9 mouse cellular contexts compared by ENCODE assay signal in the genomic region with DNA sequence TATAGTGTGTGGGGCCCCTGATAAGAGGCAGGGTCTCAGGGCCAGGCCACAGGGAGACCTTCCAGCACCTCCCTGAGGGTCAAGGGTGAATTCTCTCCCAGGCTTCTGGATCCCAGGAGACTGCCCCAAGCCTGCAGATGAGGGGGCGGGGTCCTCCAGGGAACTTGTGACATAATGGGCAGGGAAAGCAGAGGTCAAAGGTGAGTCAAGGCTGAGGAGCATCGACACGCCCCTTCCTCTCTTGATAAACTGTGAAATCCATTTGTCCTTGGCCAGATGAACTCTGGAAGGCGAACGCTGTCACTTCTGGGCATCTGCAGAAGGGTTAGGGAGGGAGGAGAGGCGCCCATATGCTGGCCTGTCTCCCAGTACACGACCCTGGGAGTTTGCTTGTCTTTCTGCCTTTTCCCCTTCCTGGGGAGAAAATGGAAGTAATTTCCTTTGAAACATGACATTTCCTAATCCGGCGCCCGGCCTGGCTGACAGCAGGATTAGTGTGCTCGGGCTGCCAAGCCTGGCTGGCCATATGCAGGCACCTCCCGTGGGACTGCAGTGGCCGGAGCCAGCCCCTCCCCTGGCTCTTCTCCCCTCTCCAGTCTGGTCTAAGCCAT.
DNase-seq lines count a peak whose midpoint lies in the region; ATAC-seq and TF ChIP-seq lines count a peak whose summit lies in the region.
"Had no signal": no experiment of that assay in that cellular context is flagged by ENCODE, and none has a peak within 500 bp of the region (broad histone marks: within the 10 kb centered on the region; RNA-seq: fewer than 3 reads in every experiment).

No protein-coding gene starts in this region.

- no peak for TF ChIP-seq CTCF in forebrain, postnatal 0 days (IDR thresholded peaks at IDR 0.05; ENCODE audit: low read depth)
- no peak for TF ChIP-seq CTCF in liver, adult 2 months (IDR thresholded peaks at IDR 0.05; ENCODE audit: low read depth, low read length)
- TF ChIP-seq CTCF in midbrain, postnatal 0 days (IDR thresholded peaks at IDR 0.05) = no peak

- no peak for ATAC-seq in forebrain, embryonic 11.5 days (replicated peaks; ENCODE audit: low FRiP score)
- ATAC-seq in forebrain, postnatal 0 days = no peak; the same call in 1 of the 2 replicates
- ATAC-seq in midbrain, postnatal 0 days (ENCODE audit: low FRiP score) = no peak

- TF ChIP-seq POLR2A in liver, adult 2 months (IDR thresholded peaks at IDR 0.05; ENCODE audit: extremely low read depth, insufficient read depth, low read length) = no peak

- no peaks in the 10 kb centered on the region for H3K9me3 ChIP-seq in forebrain, embryonic 11.5 days (ENCODE audit: control insufficient read depth, low read length)
- no peaks in the 10 kb centered on the region for H3K9me3 ChIP-seq in forebrain, postnatal 0 days (ENCODE audit: low read length)
- H3K9me3 ChIP-seq in midbrain, postnatal 0 days (ENCODE audit: low read length) = no peaks in the 10 kb centered on the region
- H3K9me3 ChIP-seq: embryonic facial prominence, embryonic 13.5 days had no signal

- H3K4me2 ChIP-seq in forebrain, embryonic 11.5 days (ENCODE audit: low read depth, low read length, severe bottlenecking) = no peak overlapping the region
- H3K4me2 ChIP-seq in forebrain, postnatal 0 days (ENCODE audit: low read depth) = no peak overlapping the region
- no peak overlapping the region for H3K4me2 ChIP-seq in midbrain, postnatal 0 days (ENCODE audit: low read depth, low read length, poor library complexity, severe bottlenecking)
- H3K4me2 ChIP-seq: embryonic facial prominence, embryonic 13.5 days had no signal

- H3K9ac ChIP-seq in forebrain, embryonic 11.5 days (ENCODE audit: low read length) = peak overlapping the region; percentile 17; the same call in 1 of the 2 replicates
- H3K9ac ChIP-seq in forebrain, postnatal 0 days = no peak overlapping the region
- no peak overlapping the region; the same call in 1 of the 2 replicates for H3K9ac ChIP-seq in liver, adult 2 months (ENCODE audit: low read depth, low read length)
- no peak overlapping the region for H3K9ac ChIP-seq in midbrain, postnatal 0 days (replicated peaks; ENCODE audit: low read length, poor library complexity, severe bottlenecking)
- H3K9ac ChIP-seq: embryonic facial prominence, embryonic 13.5 days had no signal

- 9% methylated on average over 13 of the region's 13 CpGs for WGBS in forebrain, embryonic 11.5 days
- WGBS in forebrain, postnatal 0 days = 22% methylated on average over 13 of the region's 13 CpGs
- WGBS in liver, adult 2 months = 3% methylated on average over 13 of the region's 13 CpGs
- 12% methylated on average over 13 of the region's 13 CpGs for WGBS in midbrain, postnatal 0 days

- no peaks in the 10 kb centered on the region for H3K27me3 ChIP-seq in forebrain, embryonic 11.5 days (ENCODE audit: control insufficient read depth, insufficient read depth, low read length)
- H3K27me3 ChIP-seq in forebrain, postnatal 0 days (ENCODE audit: insufficient read depth, low read length) = no peaks in the 10 kb centered on the region
- H3K27me3 ChIP-seq in liver, adult 2 months (ENCODE audit: control insufficient read depth, insufficient read depth, low read length) = no peaks in the 10 kb centered on the region
- H3K27me3 ChIP-seq in midbrain, postnatal 0 days (ENCODE audit: insufficient read depth, low read length) = no peaks in the 10 kb centered on the region
- H3K27me3 ChIP-seq: embryonic facial prominence, embryonic 13.5 days had no signal

- H3K27ac ChIP-seq in forebrain, embryonic 11.5 days (ENCODE audit: low read depth, low read length) = no peak overlapping the region
- H3K27ac ChIP-seq in forebrain, postnatal 0 days (ENCODE audit: low read depth, low read length) = no peak overlapping the region
- peak overlapping the region; percentile 54 for H3K27ac ChIP-seq in liver, adult 2 months (replicated peaks; ENCODE audit: insufficient read depth, low read depth, low read length)
- no peak overlapping the region for H3K27ac ChIP-seq in midbrain, postnatal 0 days (ENCODE audit: low read depth, low read length)
- H3K27ac ChIP-seq: embryonic facial prominence, embryonic 13.5 days had no signal

- H3K4me1 ChIP-seq in forebrain, embryonic 11.5 days (replicated peaks; ENCODE audit: control insufficient read depth, insufficient read depth, low read length) = peaks cover 18% of the 10 kb centered on the region
- H3K4me1 ChIP-seq in forebrain, postnatal 0 days (ENCODE audit: insufficient read depth) = peaks cover 13% of the 10 kb centered on the region
- peaks cover 4% of the 10 kb centered on the region for H3K4me1 ChIP-seq in liver, adult 2 months (ENCODE audit: control insufficient read depth, insufficient read depth, low read length)
- peaks cover 9% of the 10 kb centered on the region; the same call in 1 of the 2 replicates for H3K4me1 ChIP-seq in midbrain, postnatal 0 days (ENCODE audit: insufficient read depth, low read length)

- H3K4me3 ChIP-seq in forebrain, embryonic 11.5 days (ENCODE audit: low read depth, low read length) = no peak overlapping the region
- no peak overlapping the region for H3K4me3 ChIP-seq in forebrain, postnatal 0 days (ENCODE audit: low read depth, low read length)
- no peak overlapping the region; the same call in 1 of the 2 replicates for H3K4me3 ChIP-seq in liver, adult 2 months (ENCODE audit: insufficient read depth, low read depth, low read length)
- no peak overlapping the region for H3K4me3 ChIP-seq in midbrain, postnatal 0 days (ENCODE audit: low read depth, low read length)
- H3K4me3 ChIP-seq: embryonic facial prominence, embryonic 13.5 days had no signal

- no peaks in the 10 kb centered on the region for H3K79me2 ChIP-seq in liver, adult 2 months (ENCODE audit: control insufficient read depth, insufficient read depth, low read length)

- no peaks in the 10 kb centered on the region for H3K36me3 ChIP-seq in forebrain, embryonic 11.5 days (ENCODE audit: control insufficient read depth, insufficient read depth, low read length)
- H3K36me3 ChIP-seq in forebrain, postnatal 0 days (ENCODE audit: insufficient read depth) = no peaks in the 10 kb centered on the region
- H3K36me3 ChIP-seq in liver, adult 2 months (ENCODE audit: control insufficient read depth, insufficient read depth, low read length) = no peaks in the 10 kb centered on the region
- H3K36me3 ChIP-seq in midbrain, postnatal 0 days (ENCODE audit: insufficient read depth, low read length) = no peaks in the 10 kb centered on the region
- H3K36me3 ChIP-seq: embryonic facial prominence, embryonic 13.5 days had no signal

- DNase-seq in forebrain, embryonic 11.5 days (ENCODE audit: low spot score) = no peak
- DNase-seq in forebrain, postnatal 0 days = no peak
- DNase-seq in cerebellum, postnatal 4 days (ENCODE audit: low spot score in 2 of 2) = peak; percentile 29 to 52
- peak; percentile 35 for DNase-seq in heart, postnatal 4 days
- DNase-seq in liver, adult 2 months (ENCODE audit: extremely low read depth, low read depth, low spot score) = peak; percentile 90
- DNase-seq in midbrain, postnatal 0 days (ENCODE audit: low spot score) = peak; percentile 74
- no peak for DNase-seq in layer of hippocampus, adult 9-11 months
- DNase-seq in left cerebral cortex, adult 18-20 months (ENCODE audit: low spot score in 2 of 2) = no peak

Comparison
In these comparisons a context has a peak if more than half of its experiments do, and no peak if none do; other contexts are left out.
1. DNase-seq: peak in cerebellum, postnatal 4 days (2 of 2), heart, postnatal 4 days (single experiment), liver, adult 2 months (single experiment) and midbrain, postnatal 0 days (single experiment); none in forebrain, embryonic 11.5 days (single experiment), forebrain, postnatal 0 days (single experiment), layer of hippocampus, adult 9-11 months (single experiment) and left cerebral cortex, adult 18-20 months (0 of 2).